Mouse (Mus musculus) liver, adult 2 months (tissue): Measurements from ENCODE around the gene Cd3g. TPM values are rescaled to one million over a fixed set of nuclear protein-coding genes. Genes with fewer than 3 reads are reported as not detected.

Source experiments
- DNase-seq: peaks from one replicate; pipeline ENCODE4 v3.0.0-alpha.2; 2011; ENCODE audit warnings: low read depth, low spot score; ENCODE audit errors: extremely low read depth
- H3K27ac ChIP-seq: fragments of 200-500 bp; replicated peaks from 2 replicates; pipeline ENCODE4 v1.5.1; 2012; ENCODE audit warnings: low read depth, mild to moderate bottlenecking, control low read depth, inconsistent platforms, low read length; ENCODE audit not compliant: insufficient read depth
- H3K27me3 ChIP-seq: fragments of 200-500 bp; 2 replicates; pipeline ENCODE4 v1.6.1; 2012; ENCODE audit warnings: mild to moderate bottlenecking, moderate library complexity, low read length, inconsistent platforms; ENCODE audit not compliant: control insufficient read depth, insufficient read depth
- H3K36me3 ChIP-seq: fragments of 200-500 bp; 2 replicates; pipeline ENCODE4 v1.6.1; 2012; ENCODE audit warnings: low read length, inconsistent platforms; ENCODE audit not compliant: control insufficient read depth, insufficient read depth
- H3K4me1 ChIP-seq: fragments of 200-500 bp; 2 replicates; pipeline ENCODE4 v1.6.1; 2011; ENCODE audit warnings: low read length; ENCODE audit not compliant: control insufficient read depth, insufficient read depth
- H3K4me3 ChIP-seq: fragments of 200-500 bp; 2 replicates; pipeline ENCODE4 v1.5.1; 2011; ENCODE audit warnings: low read depth, mild to moderate bottlenecking, control low read depth, low read length, moderate library complexity; ENCODE audit not compliant: insufficient read depth
- H3K79me2 ChIP-seq: fragments of 200-500 bp; 2 replicates; pipeline ENCODE4 v1.6.1; 2012; ENCODE audit warnings: inconsistent platforms, mild to moderate bottlenecking, low read length, moderate library complexity; ENCODE audit not compliant: control insufficient read depth, insufficient read depth
- H3K9ac ChIP-seq: fragments of 200-500 bp; 2 replicates; pipeline ENCODE4 v1.6.1; 2012; ENCODE audit warnings: low read depth, mild to moderate bottlenecking, control low read depth, inconsistent platforms, low read length
- CTCF ChIP-seq: fragments of 200-500 bp; IDR thresholded peaks from 2 replicates; pipeline ENCODE4 v1.5.1; 2011; ENCODE audit warnings: low read depth, low read length, control low read depth
- POLR2A ChIP-seq: fragments of 200-500 bp; IDR thresholded peaks from 2 replicates; pipeline ENCODE4 v1.6.1; 2011; ENCODE audit warnings: low read length, control low read depth; ENCODE audit not compliant: insufficient read depth; ENCODE audit errors: extremely low read depth
- WGBS: fragments of 180-500 bp; shearing (Covaris S2); methylation state at CpG from one replicate; pipeline ENCODE4 v1.1.7; 2018; 5-methylcytosine and 5-hydroxymethylcytosine counted together
- polyA plus RNA-seq: library from polyadenylated mRNA; depleted of rRNA; stranded (reverse); fragments of >200 nt; gene quantifications from 2 replicates; pipeline ENCODE4 v1.2.3, GENCODE M21; 2012
- total RNA-seq: library from RNA; depleted of rRNA; stranded (reverse); fragments of >200 nt; gene quantifications from 2 replicates; pipeline ENCODE4 v1.2.3, GENCODE M21; 2014

Gene Cd3g
- total and polyA plus RNA-seq, 2 experiments: 0.38 to 1.6 TPM

DNA sequence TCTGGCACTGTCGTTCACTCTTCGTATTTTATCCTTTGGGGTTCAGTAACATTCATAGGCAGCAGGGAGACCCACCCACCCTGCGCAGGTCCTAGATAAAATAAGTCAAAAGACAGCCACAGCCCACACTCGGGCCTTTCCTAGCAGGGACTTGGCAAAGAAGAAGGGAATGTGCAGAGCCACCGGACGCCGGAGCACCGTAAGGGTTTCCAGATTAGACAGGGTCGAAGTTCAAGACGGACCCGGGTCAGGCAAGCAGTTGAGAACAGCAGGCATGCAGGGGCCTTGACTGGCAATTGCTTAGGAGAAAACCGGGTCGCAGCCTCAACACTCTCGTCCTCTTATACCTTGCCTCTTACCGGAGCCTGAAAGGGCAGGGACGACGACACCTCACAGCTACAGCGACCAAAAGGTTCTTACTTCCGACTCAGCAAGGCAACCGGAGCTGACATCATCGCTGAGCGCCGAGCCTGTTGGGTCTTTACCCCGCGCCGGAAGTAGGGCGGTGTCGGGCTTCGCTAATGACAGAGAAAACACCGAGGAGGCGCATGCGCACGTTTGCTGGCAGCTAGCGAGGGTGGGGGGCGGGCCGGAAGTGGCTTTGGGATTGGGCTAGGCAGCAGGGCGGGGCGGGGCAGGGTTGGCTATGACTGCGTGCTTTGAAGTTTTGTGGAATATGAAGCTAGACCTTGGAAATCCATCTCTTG, 15.0 kb downstream of the Cd3g start, which contains the start of gene Ube4a:
Gene Ube4a, minus strand, starts transcription at position 475 of the 707 bp plus-strand sequence.
- TF ChIP-seq CTCF (no peak), POLR2A (peak; percentile 37; the same call in 1 of the 2 replicates)
- Histone ChIP-seq H3K79me2 (peaks cover 15% of the 10 kb centered on the region), H3K9ac (peak within 1 kb of the TSS; percentile 77), H3K4me3 (peak within 1 kb of the TSS; percentile 67), H3K27me3 (no peaks in the 10 kb centered on the region), H3K36me3 (peaks cover 26% of the 10 kb centered on the region), H3K4me1 (no peaks in the 10 kb centered on the region; the same call in 1 of the 2 replicates), H3K27ac (peak within 1 kb of the TSS; percentile 89)
- WGBS: under 1% methylated on average over 39 of the region's 39 CpGs
- peak; percentile 95 for DNase-seq

- DNase-seq: no peak
- Histone ChIP-seq H3K27me3 (no peaks in the 10 kb centered on the region), H3K4me3 (no peak overlapping the region), H3K4me1 (no peaks in the 10 kb centered on the region), H3K27ac (no peak overlapping the region), H3K79me2 (no peaks in the 10 kb centered on the region), H3K9ac (no peak overlapping the region), H3K36me3 (peaks cover 83% of the 10 kb centered on the region)
- TF ChIP-seq CTCF (no peak), POLR2A (no peak)
- WGBS: 97% methylated on average over 3 of the region's 3 CpGs
Observed at GRCm38 (mm10) chr9:44954432-44954831, 25.8 kb downstream of the Cd3g start.

GRCm38 (mm10) chr9:44947836-44948235, 32.4 kb downstream of the Cd3g start:
- no peaks in the 10 kb centered on the region for H3K27me3 ChIP-seq
- 87% methylated on average over 5 of the region's 5 CpGs for WGBS
- no peak overlapping the region for H3K4me3 ChIP-seq
- no peak overlapping the region for H3K9ac ChIP-seq
- no peak for DNase-seq
- no peak overlapping the region for H3K27ac ChIP-seq
- peaks cover 88% of the 10 kb centered on the region for H3K36me3 ChIP-seq
- TF ChIP-seq POLR2A (no peak), CTCF (no peak)
- H3K4me1 ChIP-seq: peaks cover 3% of the 10 kb centered on the region; the same call in 1 of the 2 replicates
- H3K79me2 ChIP-seq: no peaks in the 10 kb centered on the region

- Histone ChIP-seq H3K4me1 (peaks cover 3% of the 10 kb centered on the region; the same call in 1 of the 2 replicates), H3K9ac (no peak overlapping the region), H3K27me3 (no peaks in the 10 kb centered on the region), H3K4me3 (no peak overlapping the region), H3K27ac (no peak overlapping the region), H3K79me2 (no peaks in the 10 kb centered on the region), H3K36me3 (peaks cover 90% of the 10 kb centered on the region)
- 52% methylated on average over 7 of the region's 7 CpGs for WGBS
- peak; percentile 74 for DNase-seq
- TF ChIP-seq CTCF: no peak
- no peak for TF ChIP-seq POLR2A
Observed at GRCm38 (mm10) chr9:44946185-44946695, 34.0 kb downstream of the Cd3g start.

DNA sequence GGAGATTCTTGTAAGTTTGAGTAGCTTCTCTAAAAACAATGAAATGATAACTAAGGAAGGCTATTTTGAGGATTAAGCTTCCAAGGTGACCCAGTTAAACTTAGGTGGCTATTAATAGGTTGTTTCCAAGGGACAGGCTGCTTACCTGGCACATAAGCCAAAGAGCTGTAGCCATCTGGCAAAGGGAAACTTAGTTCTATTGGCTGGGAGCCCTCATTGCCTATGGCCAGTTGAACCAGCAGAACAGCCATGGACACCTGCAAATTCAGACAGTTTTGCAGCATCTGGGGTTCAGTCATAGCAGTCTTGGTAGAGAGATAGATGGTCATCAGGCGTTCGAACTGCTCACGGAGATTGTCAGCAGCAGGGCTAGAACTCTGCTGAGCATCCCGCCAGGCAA, 37.8 kb downstream of the Cd3g start:
- 95% methylated on average over 4 of the region's 4 CpGs for WGBS
- TF ChIP-seq POLR2A: no peak
- TF ChIP-seq CTCF: no peak
- Histone ChIP-seq H3K4me1 (peaks cover 3% of the 10 kb centered on the region; the same call in 1 of the 2 replicates), H3K79me2 (no peaks in the 10 kb centered on the region), H3K4me3 (no peak overlapping the region), H3K9ac (no peak overlapping the region), H3K27ac (no peak overlapping the region), H3K27me3 (no peaks in the 10 kb centered on the region), H3K36me3 (peaks cover 89% of the 10 kb centered on the region)
- DNase-seq: peak; percentile 28

- H3K9ac ChIP-seq: no peak overlapping the region
- H3K27ac ChIP-seq: no peak overlapping the region
- no peak for DNase-seq
- no peaks in the 10 kb centered on the region for H3K79me2 ChIP-seq
- no peaks in the 10 kb centered on the region for H3K27me3 ChIP-seq
- H3K36me3 ChIP-seq: peaks cover 89% of the 10 kb centered on the region
- WGBS: 84% methylated on average over 4 of the region's 4 CpGs
- H3K4me1 ChIP-seq: peaks cover 3% of the 10 kb centered on the region; the same call in 1 of the 2 replicates
- TF ChIP-seq POLR2A (no peak), CTCF (no peak)
- no peak overlapping the region for H3K4me3 ChIP-seq
Observed at GRCm38 (mm10) chr9:44941756-44942155, 38.5 kb downstream of the Cd3g start.
